Mouse (Mus musculus): Measurements from ENCODE around the gene Lyzl4. TPM values are rescaled to one million over a fixed set of nuclear protein-coding genes. Genes with fewer than 3 reads are reported as not detected.

Lyzl4 gene
- polyA plus RNA-seq, 1 experiment from 2014 or later: 0.12 TPM

DNA sequence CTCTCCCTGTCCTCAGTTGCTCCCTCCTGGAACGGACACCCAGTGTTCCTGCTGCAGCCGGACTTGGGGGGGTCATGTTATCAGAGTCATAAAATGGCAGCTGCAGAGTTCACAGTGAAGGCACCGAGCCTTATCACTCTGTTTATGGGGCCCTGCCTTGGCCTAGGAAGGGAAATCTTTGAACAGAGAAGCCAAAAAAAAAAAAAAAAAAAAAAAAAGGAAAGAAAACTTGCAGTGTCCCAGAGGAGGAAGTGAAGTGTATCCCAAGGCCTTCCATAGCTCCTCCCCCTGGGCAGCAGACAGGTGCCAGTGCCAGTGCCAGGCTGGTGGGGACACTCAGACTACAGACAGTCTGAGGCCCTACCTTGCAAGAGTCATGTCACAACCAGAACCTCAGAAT lies 3.0 kb upstream of the Lyzl4 start:
- ATAC-seq (no peak), DNase-seq (no peak)
- Histone ChIP-seq H3K27me3 (ENCODE audit: insufficient read depth, low read length) (peaks cover 44% of the 10 kb centered on the region), H3K27ac (ENCODE audit: low read depth) (no peak overlapping the region), H3K4me3 (ENCODE audit: low read depth, low read length) (no peak overlapping the region), H3K9me3 (ENCODE audit: low read length) (no peaks in the 10 kb centered on the region), H3K9ac (replicated peaks) (no peak overlapping the region), H3K4me2 (ENCODE audit: low read depth, low read length) (no peak overlapping the region), H3K4me1 (ENCODE audit: insufficient read depth) (peaks cover 13% of the 10 kb centered on the region), H3K36me3 (replicated peaks; ENCODE audit: insufficient read depth, low read length) (no peaks in the 10 kb centered on the region)
- TF ChIP-seq CTCF (IDR thresholded peaks at IDR 0.05; ENCODE audit: low read depth) (no peak), EP300 (IDR thresholded peaks at IDR 0.05; ENCODE audit: low read depth) (no peak)
- 35% methylated on average over 3 of the region's 3 CpGs for WGBS (ENCODE audit: insufficient replicate concordance)

DNA sequence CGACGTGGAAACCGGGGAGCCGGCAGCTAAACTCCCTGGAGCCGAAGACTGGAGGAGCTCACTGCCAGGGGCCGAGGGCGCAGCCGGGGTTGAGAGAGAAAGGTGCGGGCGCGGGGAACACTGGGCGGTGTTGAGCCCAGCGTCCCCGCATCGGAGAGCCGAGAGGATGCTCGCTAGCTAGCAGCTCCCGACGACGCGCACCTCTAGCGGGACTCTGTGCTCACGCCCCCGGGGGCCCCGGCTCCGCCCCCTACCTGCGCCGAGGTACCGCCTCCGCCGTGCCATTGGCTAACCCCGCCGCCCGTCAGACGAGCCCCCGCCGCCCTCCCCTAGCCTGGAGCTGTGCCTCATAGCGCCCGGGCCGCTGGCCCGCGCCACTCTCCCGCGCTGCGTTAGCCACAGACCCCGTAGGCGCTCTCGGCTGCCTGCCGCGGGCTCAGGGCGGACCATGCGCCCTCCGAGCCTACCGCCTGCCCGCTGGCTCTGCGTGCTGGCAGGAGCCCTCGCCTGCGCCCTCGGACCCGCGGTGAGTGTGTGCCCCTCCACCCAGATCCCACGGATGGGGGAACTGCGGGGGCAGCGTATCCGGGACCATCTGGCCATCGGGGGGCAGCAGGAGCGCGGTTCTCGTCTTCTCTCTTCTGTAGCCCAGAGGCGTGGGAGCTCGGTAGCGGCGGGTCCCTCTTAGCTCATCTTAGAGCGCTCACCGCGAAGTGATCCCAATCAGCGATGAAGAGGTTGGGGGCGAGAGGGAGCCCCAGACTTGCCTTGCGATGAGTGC lies 695 bp upstream of the Lyzl4 start, which contains the start of gene Vipr1:
Gene Vipr1, plus strand, starts transcription at position 316 of the 781 bp plus-strand sequence.
- H3K36me3 ChIP-seq (replicated peaks; ENCODE audit: insufficient read depth, low read length): no peaks in the 10 kb centered on the region
- under 1% methylated on average over 51 of the region's 79 CpGs for WGBS (ENCODE audit: insufficient replicate concordance)
- H3K27me3 ChIP-seq (ENCODE audit: insufficient read depth, low read length): peaks cover 53% of the 10 kb centered on the region
- DNase-seq (peak; percentile 77), ATAC-seq (peak; percentile 90)
- H3K4me2 ChIP-seq (ENCODE audit: low read depth, low read length): peak within 1 kb of the TSS; percentile 75
- peaks cover 13% of the 10 kb centered on the region for H3K4me1 ChIP-seq (ENCODE audit: insufficient read depth)
- no peak for TF ChIP-seq CTCF (IDR thresholded peaks at IDR 0.05; ENCODE audit: low read depth)
- TF ChIP-seq EP300 (IDR thresholded peaks at IDR 0.05; ENCODE audit: low read depth): no peak
- peak within 1 kb of the TSS; percentile 45 for H3K4me3 ChIP-seq (ENCODE audit: low read depth, low read length)
- no peak within 1 kb of the TSS for H3K27ac ChIP-seq (ENCODE audit: low read depth)
- H3K9me3 ChIP-seq (ENCODE audit: low read length): no peaks in the 10 kb centered on the region
- peak within 1 kb of the TSS; percentile 34; the same call in 1 of the 2 replicates for H3K9ac ChIP-seq (replicated peaks)

DNA sequence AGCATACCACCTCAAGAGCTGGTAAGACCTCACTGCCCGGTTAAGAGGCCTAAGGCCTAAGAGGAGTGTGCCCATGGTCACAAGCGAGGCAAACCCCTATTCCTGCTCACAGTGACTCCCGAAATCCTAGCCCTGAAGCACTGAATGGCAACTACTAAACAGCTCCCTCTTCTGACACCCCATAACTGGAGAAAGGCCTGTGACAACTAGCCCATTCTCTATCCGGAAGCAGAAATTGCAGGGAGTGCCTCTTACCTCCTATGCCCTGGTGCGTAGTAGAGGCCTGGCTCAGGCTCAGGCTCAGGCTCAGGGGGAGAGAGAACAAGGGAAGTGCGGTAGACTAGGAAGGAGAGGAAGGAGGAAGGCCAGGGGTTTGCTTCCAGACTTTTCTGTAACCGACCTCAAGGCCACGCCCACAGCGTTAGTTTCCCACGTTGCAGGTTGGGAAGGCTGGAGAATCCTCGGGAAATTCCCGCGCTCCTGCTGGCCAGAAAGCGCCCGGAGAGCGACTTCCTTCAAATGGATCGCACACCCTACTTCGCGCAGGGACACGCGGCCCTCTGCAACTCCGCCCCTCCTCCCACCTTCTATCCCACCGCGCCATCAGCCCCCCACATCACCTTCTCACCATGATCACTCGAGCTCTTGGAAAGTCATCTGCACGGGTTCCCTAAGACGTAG lies 521 bp downstream of the Lyzl4 start:
- WGBS (ENCODE audit: insufficient replicate concordance): 11% methylated on average over 27 of the region's 27 CpGs
- DNase-seq: no peak
- Histone ChIP-seq H3K9ac (replicated peaks) (no peak overlapping the region; the same call in 1 of the 2 replicates), H3K4me3 (ENCODE audit: low read depth, low read length) (peak overlapping the region; percentile 45), H3K9me3 (ENCODE audit: low read length) (no peaks in the 10 kb centered on the region), H3K4me1 (ENCODE audit: insufficient read depth) (peaks cover 13% of the 10 kb centered on the region), H3K27me3 (ENCODE audit: insufficient read depth, low read length) (peaks cover 53% of the 10 kb centered on the region), H3K36me3 (replicated peaks; ENCODE audit: insufficient read depth, low read length) (no peaks in the 10 kb centered on the region), H3K4me2 (ENCODE audit: low read depth, low read length) (peak overlapping the region; percentile 75), H3K27ac (ENCODE audit: low read depth) (no peak overlapping the region)
- ATAC-seq: no peak
- TF ChIP-seq CTCF (IDR thresholded peaks at IDR 0.05; ENCODE audit: low read depth): 0 out of 2 replicates have a peak, but pooled peaks have one; percentile 1
- TF ChIP-seq EP300 (IDR thresholded peaks at IDR 0.05; ENCODE audit: low read depth): no peak

DNA sequence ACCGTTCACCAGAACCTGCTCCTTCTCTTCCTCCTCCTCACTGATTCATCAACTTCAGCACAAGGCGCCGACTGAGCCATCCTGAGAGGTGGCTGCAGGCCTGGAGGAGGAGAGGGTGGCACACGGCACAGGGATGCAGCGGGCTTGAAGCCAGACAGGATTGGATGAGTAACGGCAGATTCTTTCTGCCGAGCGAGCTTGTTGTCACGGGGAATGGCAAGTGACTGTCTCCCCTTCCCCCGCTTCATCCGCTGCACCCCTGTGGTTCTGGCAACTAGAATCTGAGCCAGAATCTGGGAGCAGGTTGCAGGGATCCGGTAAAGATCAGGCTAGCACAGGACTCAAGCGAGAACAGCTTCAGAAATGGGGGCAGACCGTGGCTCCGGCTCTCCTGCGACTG lies 2.1 kb downstream of the Lyzl4 start:
- H3K36me3 ChIP-seq (replicated peaks; ENCODE audit: insufficient read depth, low read length): no peaks in the 10 kb centered on the region
- DNase-seq: no peak
- no peak overlapping the region for H3K4me2 ChIP-seq (ENCODE audit: low read depth, low read length)
- peaks cover 53% of the 10 kb centered on the region for H3K27me3 ChIP-seq (ENCODE audit: insufficient read depth, low read length)
- TF ChIP-seq CTCF (IDR thresholded peaks at IDR 0.05; ENCODE audit: low read depth) (no peak), EP300 (IDR thresholded peaks at IDR 0.05; ENCODE audit: low read depth) (no peak)
- 60% methylated on average over 16 of the region's 16 CpGs for WGBS (ENCODE audit: insufficient replicate concordance)
- no peak for ATAC-seq
- no peak overlapping the region for H3K9ac ChIP-seq (replicated peaks)
- no peak overlapping the region for H3K27ac ChIP-seq (ENCODE audit: low read depth)
- no peak overlapping the region for H3K4me3 ChIP-seq (ENCODE audit: low read depth, low read length)
- H3K4me1 ChIP-seq (ENCODE audit: insufficient read depth): peaks cover 13% of the 10 kb centered on the region
- H3K9me3 ChIP-seq (ENCODE audit: low read length): no peaks in the 10 kb centered on the region

DNA sequence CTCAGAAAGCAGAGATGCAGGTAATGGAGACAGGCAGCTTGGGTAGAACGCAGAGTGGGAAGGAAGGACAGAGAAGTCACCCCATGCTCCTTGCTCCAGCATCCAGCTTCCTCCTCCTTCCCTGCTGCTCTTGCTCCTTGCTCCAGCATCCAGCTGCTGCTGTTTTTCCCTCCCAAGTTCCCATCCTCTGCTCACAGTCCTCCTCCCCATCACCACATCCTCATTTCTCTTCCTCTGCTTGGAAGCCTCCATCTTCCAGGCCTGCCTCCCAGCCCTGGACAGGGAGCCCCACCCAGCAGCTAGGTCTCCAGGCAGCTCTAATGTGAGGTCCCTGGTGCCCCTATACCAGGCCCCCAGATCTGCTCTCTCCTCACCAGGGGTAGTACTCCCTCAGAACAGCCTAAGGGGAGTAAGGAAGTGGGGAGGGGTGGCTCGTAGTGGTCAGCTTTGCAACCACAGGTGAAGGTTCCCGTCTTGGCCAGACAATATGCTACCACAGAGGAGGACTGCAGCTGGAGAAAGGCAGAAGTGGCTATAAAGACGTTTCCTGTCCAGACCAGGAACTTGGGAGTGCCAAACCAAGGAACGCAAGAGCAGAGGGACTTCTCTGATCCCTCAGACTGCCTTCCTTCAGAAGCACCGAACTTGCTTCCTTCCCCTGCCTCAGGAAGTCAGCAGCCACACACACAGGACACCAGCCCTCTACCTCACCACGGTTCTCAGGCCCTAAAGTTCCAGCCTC lies 5.9 kb downstream of the Lyzl4 start:
- ATAC-seq (no peak), DNase-seq (no peak)
- H3K4me2 ChIP-seq (ENCODE audit: low read depth, low read length): no peak overlapping the region
- H3K4me3 ChIP-seq (ENCODE audit: low read depth, low read length): no peak overlapping the region
- no peak overlapping the region for H3K27ac ChIP-seq (ENCODE audit: low read depth)
- H3K36me3 ChIP-seq (replicated peaks; ENCODE audit: insufficient read depth, low read length): no peaks in the 10 kb centered on the region
- peaks cover 20% of the 10 kb centered on the region for H3K27me3 ChIP-seq (ENCODE audit: insufficient read depth, low read length)
- H3K9ac ChIP-seq (replicated peaks): no peak overlapping the region
- TF ChIP-seq EP300 (IDR thresholded peaks at IDR 0.05; ENCODE audit: low read depth): no peak
- TF ChIP-seq CTCF (IDR thresholded peaks at IDR 0.05; ENCODE audit: low read depth): no peak
- H3K9me3 ChIP-seq (ENCODE audit: low read length): no peaks in the 10 kb centered on the region
- no peaks in the 10 kb centered on the region for H3K4me1 ChIP-seq (ENCODE audit: insufficient read depth)
- WGBS (ENCODE audit: insufficient replicate concordance): 17% methylated on average over 7 of the region's 7 CpGs

DNA sequence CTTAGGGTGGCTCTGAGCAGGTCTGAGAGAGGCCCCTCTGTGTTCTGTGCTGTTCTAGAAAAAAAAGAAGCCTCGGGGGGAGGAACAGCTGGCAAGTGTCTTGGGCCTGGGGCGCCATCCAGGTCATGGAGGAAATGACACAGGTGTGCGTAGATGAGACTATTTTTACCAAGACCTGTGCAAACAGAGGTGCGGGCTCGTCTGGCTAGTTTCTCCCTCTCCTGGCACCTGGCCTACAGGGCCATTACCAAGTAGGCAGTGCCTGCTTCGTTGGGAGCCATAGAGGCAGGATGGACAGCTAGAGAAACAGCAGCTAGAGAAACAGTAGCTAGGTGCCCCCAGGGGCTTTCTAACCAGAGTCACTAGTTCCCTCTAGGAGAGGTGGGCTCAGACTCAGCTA lies 8.6 kb downstream of the Lyzl4 start:
- TF ChIP-seq CTCF (IDR thresholded peaks at IDR 0.05; ENCODE audit: low read depth) (no peak), EP300 (IDR thresholded peaks at IDR 0.05; ENCODE audit: low read depth) (no peak)
- DNase-seq (no peak), ATAC-seq (no peak)
- 62% methylated on average over 6 of the region's 6 CpGs for WGBS (ENCODE audit: insufficient replicate concordance)
- no peak overlapping the region for H3K4me3 ChIP-seq (ENCODE audit: low read depth, low read length)
- no peaks in the 10 kb centered on the region for H3K36me3 ChIP-seq (replicated peaks; ENCODE audit: insufficient read depth, low read length)
- no peak overlapping the region for H3K9ac ChIP-seq (replicated peaks)
- no peaks in the 10 kb centered on the region for H3K4me1 ChIP-seq (ENCODE audit: insufficient read depth)
- H3K27ac ChIP-seq (ENCODE audit: low read depth): no peak overlapping the region
- H3K9me3 ChIP-seq (ENCODE audit: low read length): no peaks in the 10 kb centered on the region
- H3K27me3 ChIP-seq (ENCODE audit: insufficient read depth, low read length): no peaks in the 10 kb centered on the region
- no peak overlapping the region for H3K4me2 ChIP-seq (ENCODE audit: low read depth, low read length)

Data from liver, postnatal 0 days (tissue).